Mouse (Mus musculus) small intestine, adult 2 months (tissue): Measurements from ENCODE around the gene Abca1. TPM values are rescaled to one million over a fixed set of nuclear protein-coding genes. Genes with fewer than 3 reads are reported as not detected.

Source experiments
- H3K27ac ChIP-seq: fragments of 200-500 bp; 2 replicates; pipeline ENCODE4 v1.5.1; 2012; ENCODE audit warnings: low read depth, low read length, control low read depth, inconsistent platforms; ENCODE audit not compliant: insufficient read depth
- H3K27me3 ChIP-seq: fragments of 200-500 bp; 2 replicates; pipeline ENCODE4 v1.6.1; 2012; ENCODE audit warnings: mild to moderate bottlenecking, moderate library complexity, low read length, inconsistent platforms; ENCODE audit not compliant: control insufficient read depth, insufficient read depth
- H3K36me3 ChIP-seq: fragments of 200-500 bp; 2 replicates; pipeline ENCODE4 v1.6.1; 2012; ENCODE audit warnings: mild to moderate bottlenecking, low read length, control low read depth, inconsistent platforms; ENCODE audit not compliant: control insufficient read depth, insufficient read depth
- H3K4me1 ChIP-seq: fragments of 200-500 bp; 2 replicates; pipeline ENCODE4 v1.6.1; 2012; ENCODE audit warnings: low read length, inconsistent platforms, mixed read lengths; ENCODE audit not compliant: control insufficient read depth, insufficient read depth, insufficient read length
- H3K4me3 ChIP-seq: fragments of 200-500 bp; 2 replicates; pipeline ENCODE4 v1.5.1; 2012; ENCODE audit warnings: low read depth, mild to moderate bottlenecking, control low read depth, inconsistent platforms, low read length, moderate library complexity
- CTCF ChIP-seq: fragments of 200-500 bp; IDR thresholded peaks from 2 replicates; pipeline ENCODE4 v1.5.1; 2012; ENCODE audit warnings: low read depth, mild to moderate bottlenecking, control low read depth, inconsistent platforms, low read length, moderate library complexity, mixed read lengths; ENCODE audit not compliant: insufficient replicate concordance, insufficient read length; ENCODE audit errors: extremely low read depth
- POLR2A ChIP-seq: fragments of 200-500 bp; IDR thresholded peaks from 2 replicates; pipeline ENCODE4 v1.6.1; 2012; ENCODE audit warnings: low read depth, mild to moderate bottlenecking, control low read depth, inconsistent platforms, low read length, moderate library complexity
- WGBS: fragments of 180-500 bp; shearing (Covaris S2); methylation state at CpG from one replicate; pipeline ENCODE4 v1.1.7; 2018; 5-methylcytosine and 5-hydroxymethylcytosine counted together
- polyA plus RNA-seq: library from polyadenylated mRNA; depleted of rRNA; stranded (reverse); fragments of >200 nt; gene quantifications from 2 replicates; pipeline ENCODE4 v1.2.3, GENCODE M21; 2012

The Abca1 gene
- polyA plus RNA-seq, 1 experiment = 2.8 TPM

DNA sequence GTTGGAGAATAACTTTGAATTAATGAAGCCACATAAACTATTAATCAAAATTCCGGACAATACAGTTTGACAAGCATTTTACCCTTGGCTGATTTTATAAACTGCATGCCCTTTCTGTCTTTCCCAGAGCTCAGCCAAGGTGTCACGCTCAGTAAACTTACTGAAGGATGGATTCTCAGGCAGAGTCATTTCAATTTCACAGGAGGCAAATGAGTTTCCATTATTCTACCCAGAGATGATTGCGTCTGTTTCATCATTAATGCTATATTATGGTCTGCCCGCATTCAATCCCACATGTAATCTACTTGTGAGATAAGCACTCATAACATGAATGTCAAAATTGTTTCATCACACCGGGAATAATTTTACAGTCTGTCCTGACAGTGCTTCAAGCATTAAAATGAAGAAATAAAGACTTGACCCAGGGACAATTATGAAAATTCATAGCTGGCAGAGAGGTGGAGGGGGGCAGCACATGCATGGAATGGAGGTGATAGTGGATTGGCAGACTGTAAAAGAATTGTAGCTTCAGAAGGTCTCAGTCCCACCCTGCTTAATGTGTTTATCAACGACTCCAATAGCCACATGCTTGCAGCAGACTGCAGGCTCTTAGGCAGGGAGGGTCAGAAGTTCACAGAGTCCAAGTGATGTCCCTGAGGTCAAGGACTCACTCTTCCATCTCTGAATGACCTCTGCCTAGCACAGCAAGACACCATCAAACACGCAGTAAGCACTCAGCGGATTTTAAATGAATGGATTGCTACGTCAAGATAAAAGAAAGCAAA is 113.3 kb downstream of the Abca1 start:
- 68% methylated on average over 9 of the region's 9 CpGs for WGBS
- TF ChIP-seq POLR2A = no peak
- TF ChIP-seq CTCF = no peak
- no peaks in the 10 kb centered on the region for H3K27me3 ChIP-seq
- peaks cover 32% of the 10 kb centered on the region for H3K36me3 ChIP-seq
- H3K4me1 ChIP-seq = 0 out of 2 replicates have a peak, but pooled peaks cover 3% of the 10 kb centered on the region
- H3K27ac ChIP-seq = no peak overlapping the region
- no peak overlapping the region for H3K4me3 ChIP-seq

DNA sequence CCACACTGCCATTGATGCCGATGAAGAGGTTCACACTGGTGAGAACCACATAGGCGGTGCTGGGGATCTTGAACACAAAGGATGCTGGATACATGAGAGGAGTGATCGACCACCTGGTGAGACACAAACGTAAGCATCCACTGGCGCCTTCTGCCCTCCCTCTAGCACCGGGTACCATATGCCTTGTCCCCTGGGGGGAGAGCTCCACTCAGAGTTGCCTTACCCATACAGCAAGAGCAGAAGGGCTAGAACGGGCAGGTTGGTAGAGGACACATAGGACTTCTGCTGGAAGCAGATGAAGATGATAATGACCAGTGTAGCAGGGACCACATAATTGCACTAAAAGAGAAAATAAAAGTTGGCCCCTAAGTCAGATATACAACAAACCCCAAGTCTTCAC is 113.9 kb downstream of the Abca1 start:
- H3K36me3 ChIP-seq = peaks cover 36% of the 10 kb centered on the region
- 0 out of 2 replicates have a peak, but pooled peaks cover 3% of the 10 kb centered on the region for H3K4me1 ChIP-seq
- H3K27me3 ChIP-seq = no peaks in the 10 kb centered on the region
- WGBS = 94% methylated on average over 7 of the region's 7 CpGs
- H3K4me3 ChIP-seq = no peak overlapping the region
- no peak for TF ChIP-seq CTCF
- H3K27ac ChIP-seq = no peak overlapping the region

DNA sequence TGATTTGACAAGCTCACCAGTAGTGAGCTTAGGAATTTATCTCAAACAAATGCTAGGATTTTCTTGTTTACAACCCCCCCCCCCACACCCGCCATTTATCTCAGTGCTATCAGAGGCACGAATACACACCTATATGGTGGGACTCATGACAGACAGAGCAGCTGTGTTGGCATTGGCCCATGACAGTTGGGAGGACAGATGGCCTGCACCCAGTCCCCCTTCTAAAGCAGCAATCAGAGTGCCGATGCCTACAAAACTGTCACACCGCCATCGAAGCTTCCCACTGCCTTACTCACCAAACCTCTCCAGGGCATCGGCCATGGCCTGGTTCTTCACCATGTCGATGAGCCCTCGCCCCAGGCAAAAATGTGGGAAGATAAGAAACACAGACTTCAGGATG is 115.9 kb downstream of the Abca1 start:
- H3K4me3 ChIP-seq = no peak overlapping the region
- peaks cover 39% of the 10 kb centered on the region for H3K36me3 ChIP-seq
- WGBS = 83% methylated on average over 8 of the region's 8 CpGs

DNA sequence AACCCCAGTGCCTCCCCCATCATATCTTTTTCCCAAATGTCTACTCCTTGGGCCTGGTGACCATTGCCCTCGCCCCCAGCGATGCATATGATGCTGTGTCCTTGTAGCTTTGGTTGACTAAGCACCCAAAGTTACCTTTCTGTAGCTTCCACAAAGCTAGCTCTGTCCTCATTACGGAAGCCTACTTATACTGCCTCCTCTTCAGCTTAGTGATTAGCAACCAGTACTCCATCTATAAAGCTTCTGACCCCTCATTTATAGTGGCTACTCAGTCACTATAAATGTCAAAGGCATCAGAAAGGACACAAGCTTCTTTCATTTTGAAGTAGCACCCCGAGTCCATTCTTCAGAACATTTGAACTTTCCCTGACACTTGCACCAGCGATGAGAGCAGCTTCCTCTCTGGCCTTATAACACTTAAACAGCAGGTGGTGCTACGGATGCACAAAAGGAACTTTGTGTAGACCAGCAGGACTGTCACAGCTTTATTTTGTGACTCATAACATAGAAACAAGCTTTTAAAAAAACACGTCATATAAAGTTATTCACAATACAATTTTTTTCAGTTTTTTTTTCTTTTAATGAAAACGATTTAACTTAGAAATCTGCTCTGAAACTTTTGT is 129.3 kb downstream of the Abca1 start:
- H3K36me3 ChIP-seq = peaks cover 14% of the 10 kb centered on the region
- 56% methylated on average over 8 of the region's 8 CpGs for WGBS
- H3K27ac ChIP-seq = no peak overlapping the region
- no peaks in the 10 kb centered on the region for H3K27me3 ChIP-seq
- TF ChIP-seq CTCF = no peak
- no peak for TF ChIP-seq POLR2A
- H3K4me1 ChIP-seq = peaks cover 6% of the 10 kb centered on the region; the same call in 1 of the 2 replicates
- no peak overlapping the region for H3K4me3 ChIP-seq

More for the DNA sequence above, 115.9 kb downstream of the Abca1 start:
- TF ChIP-seq CTCF = no peak
- no peak for TF ChIP-seq POLR2A
- Histone ChIP-seq H3K27ac (no peak overlapping the region), H3K27me3 (no peaks in the 10 kb centered on the region), H3K4me1 (0 out of 2 replicates have a peak, but pooled peaks cover 3% of the 10 kb centered on the region)

DNA sequence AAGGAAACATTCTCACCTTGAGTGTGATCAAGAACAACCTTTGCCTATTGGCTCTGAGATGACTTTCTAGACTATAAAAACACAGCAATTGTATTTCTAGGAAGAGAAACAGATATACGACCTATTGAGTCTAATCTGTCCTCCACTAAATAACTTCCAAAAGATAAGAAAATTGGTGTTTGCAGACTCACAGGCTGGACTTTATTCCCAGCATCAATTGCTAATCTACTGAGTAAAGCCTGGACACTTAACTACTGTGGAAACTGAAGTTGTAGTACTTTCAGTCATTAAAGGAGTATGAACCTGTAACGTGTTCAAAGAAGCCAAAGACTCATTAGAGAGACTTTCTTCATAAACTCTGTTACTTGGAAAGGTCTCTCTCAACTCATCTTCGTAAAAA is 131.9 kb downstream of the Abca1 start:
- Histone ChIP-seq H3K27me3 (no peaks in the 10 kb centered on the region), H3K4me1 (peaks cover 16% of the 10 kb centered on the region), H3K4me3 (no peak overlapping the region), H3K27ac (no peak overlapping the region), H3K36me3 (peaks cover 5% of the 10 kb centered on the region; the same call in 1 of the 2 replicates)
- TF ChIP-seq POLR2A (no peak), CTCF (no peak)
- 36% methylated on average over 3 of the region's 3 CpGs for WGBS

DNA sequence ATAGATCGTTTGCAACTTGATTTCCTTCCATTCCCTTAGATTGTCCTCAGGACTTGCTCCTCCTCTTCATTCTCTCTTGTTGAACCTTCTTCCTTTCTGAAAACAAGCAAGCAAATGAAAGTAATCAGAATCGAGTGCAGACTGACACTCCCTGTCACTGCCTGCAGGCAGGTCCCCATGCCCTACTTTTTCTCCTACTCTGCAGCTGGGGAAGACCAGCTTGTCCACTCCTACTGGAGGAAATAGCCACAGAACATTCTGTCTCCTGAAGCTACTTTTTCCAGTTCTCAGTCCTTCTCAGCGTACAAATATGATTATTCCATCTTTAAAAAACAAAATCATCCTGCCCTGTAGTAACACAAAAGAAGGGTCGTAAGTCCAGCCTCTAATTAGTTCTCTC is 135.3 kb downstream of the Abca1 start:
- 61% methylated on average over 4 of the region's 4 CpGs for WGBS
- peaks cover 14% of the 10 kb centered on the region for H3K36me3 ChIP-seq
- H3K27ac ChIP-seq = no peak overlapping the region
- TF ChIP-seq POLR2A (no peak), CTCF (no peak)
- H3K4me1 ChIP-seq = peaks cover 17% of the 10 kb centered on the region
- no peak overlapping the region for H3K4me3 ChIP-seq
- no peaks in the 10 kb centered on the region for H3K27me3 ChIP-seq

DNA sequence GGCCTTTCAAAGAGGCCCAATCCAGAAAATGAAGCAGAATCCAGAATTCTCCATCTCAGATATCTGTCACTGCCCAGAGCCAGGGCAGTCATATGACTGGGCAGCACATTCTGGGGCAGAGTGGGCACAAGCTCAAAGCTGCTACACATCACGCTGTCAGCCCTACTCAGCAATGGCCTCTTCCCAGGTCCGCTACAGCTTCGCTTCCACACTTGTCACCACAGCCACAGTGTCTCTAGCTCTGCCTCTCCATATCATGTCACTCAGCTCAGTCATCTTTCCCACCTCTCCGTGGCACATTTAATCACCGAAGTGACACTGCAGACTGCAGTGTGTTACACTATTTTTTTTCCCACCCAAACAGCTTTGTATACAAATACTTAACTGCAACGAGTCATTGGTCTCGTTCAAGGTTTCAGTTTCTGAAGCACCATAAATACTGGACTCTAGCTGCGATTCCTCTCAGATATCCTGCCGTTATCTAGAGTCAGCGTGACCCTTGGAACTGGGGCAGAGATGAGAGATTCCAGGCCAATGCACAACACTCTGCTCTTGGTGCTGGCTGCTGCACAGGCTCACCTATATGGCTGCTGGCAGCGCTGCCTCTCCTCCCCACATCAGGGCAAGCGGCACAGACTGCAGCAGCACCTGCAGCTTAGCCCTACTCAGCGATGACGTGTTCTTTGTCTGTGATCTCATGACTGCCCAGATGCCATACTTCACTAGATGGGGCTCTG is 136.3 kb downstream of the Abca1 start:
- Histone ChIP-seq H3K27me3 (no peaks in the 10 kb centered on the region), H3K27ac (peak overlapping the region; percentile 57), H3K4me3 (no peak overlapping the region), H3K36me3 (peaks cover 18% of the 10 kb centered on the region), H3K4me1 (peaks cover 16% of the 10 kb centered on the region)
- WGBS = 39% methylated on average over 14 of the region's 14 CpGs
- TF ChIP-seq POLR2A (no peak), CTCF (no peak)
